Mouse (Mus musculus): ENCODE results near the gene Lrrc51. TPM values are rescaled to one million over a fixed set of nuclear protein-coding genes. Genes with fewer than 3 reads are reported as not detected.

Gene Lrrc51
- total and polyA plus RNA-seq, 2 experiments: 3.3 to 5.2 TPM

GRCm38 (mm10) chr7:101869163-101869500 lies 64.6 kb downstream of the Lrrc51 start:
- 87% methylated on average over 7 of the region's 7 CpGs for WGBS
- H3K79me2 ChIP-seq (ENCODE audit: control insufficient read depth, insufficient read depth, low read length): no peaks in the 10 kb centered on the region
- no peak overlapping the region for H3K4me3 ChIP-seq (ENCODE audit: insufficient read depth, low read depth, low read length)
- H3K9ac ChIP-seq (ENCODE audit: low read depth, low read length): no peak overlapping the region
- DNase-seq (ENCODE audit: extremely low read depth, low read depth, low spot score): no peak
- no peaks in the 10 kb centered on the region for H3K36me3 ChIP-seq (ENCODE audit: control insufficient read depth, insufficient read depth, low read length)
- TF ChIP-seq POLR2A (IDR thresholded peaks at IDR 0.05; ENCODE audit: extremely low read depth, insufficient read depth, low read length): no peak
- TF ChIP-seq CTCF (IDR thresholded peaks at IDR 0.05; ENCODE audit: low read depth, low read length): no peak
- H3K27me3 ChIP-seq (ENCODE audit: control insufficient read depth, insufficient read depth, low read length): no peaks in the 10 kb centered on the region
- no peak overlapping the region for H3K27ac ChIP-seq (replicated peaks; ENCODE audit: insufficient read depth, low read depth, low read length)
- no peaks in the 10 kb centered on the region for H3K4me1 ChIP-seq (ENCODE audit: control insufficient read depth, insufficient read depth, low read length)

GRCm38 (mm10) chr7:101868241-101869162 lies 65.2 kb downstream of the Lrrc51 start:
- no peak overlapping the region for H3K9ac ChIP-seq (ENCODE audit: low read depth, low read length)
- H3K27ac ChIP-seq (replicated peaks; ENCODE audit: insufficient read depth, low read depth, low read length): no peak overlapping the region
- no peaks in the 10 kb centered on the region for H3K79me2 ChIP-seq (ENCODE audit: control insufficient read depth, insufficient read depth, low read length)
- WGBS: 79% methylated on average over 13 of the region's 13 CpGs
- H3K36me3 ChIP-seq (ENCODE audit: control insufficient read depth, insufficient read depth, low read length): no peaks in the 10 kb centered on the region
- H3K4me1 ChIP-seq (ENCODE audit: control insufficient read depth, insufficient read depth, low read length): no peaks in the 10 kb centered on the region
- H3K27me3 ChIP-seq (ENCODE audit: control insufficient read depth, insufficient read depth, low read length): no peaks in the 10 kb centered on the region
- TF ChIP-seq POLR2A (IDR thresholded peaks at IDR 0.05; ENCODE audit: extremely low read depth, insufficient read depth, low read length) (no peak), CTCF (IDR thresholded peaks at IDR 0.05; ENCODE audit: low read depth, low read length) (no peak)
- no peak overlapping the region for H3K4me3 ChIP-seq (ENCODE audit: insufficient read depth, low read depth, low read length)
- DNase-seq (ENCODE audit: extremely low read depth, low read depth, low spot score): no peak

GRCm38 (mm10) chr7:101867482-101867881 lies 66.2 kb downstream of the Lrrc51 start:
- no peak overlapping the region for H3K4me3 ChIP-seq (ENCODE audit: insufficient read depth, low read depth, low read length)
- H3K36me3 ChIP-seq (ENCODE audit: control insufficient read depth, insufficient read depth, low read length): no peaks in the 10 kb centered on the region
- no peaks in the 10 kb centered on the region for H3K27me3 ChIP-seq (ENCODE audit: control insufficient read depth, insufficient read depth, low read length)
- H3K79me2 ChIP-seq (ENCODE audit: control insufficient read depth, insufficient read depth, low read length): no peaks in the 10 kb centered on the region
- DNase-seq (ENCODE audit: extremely low read depth, low read depth, low spot score): no peak
- no peak overlapping the region for H3K9ac ChIP-seq (ENCODE audit: low read depth, low read length)
- TF ChIP-seq CTCF (IDR thresholded peaks at IDR 0.05; ENCODE audit: low read depth, low read length) (no peak), POLR2A (IDR thresholded peaks at IDR 0.05; ENCODE audit: extremely low read depth, insufficient read depth, low read length) (no peak)
- H3K4me1 ChIP-seq (ENCODE audit: control insufficient read depth, insufficient read depth, low read length): no peaks in the 10 kb centered on the region
- 94% methylated on average over 4 of the region's 4 CpGs for WGBS
- H3K27ac ChIP-seq (replicated peaks; ENCODE audit: insufficient read depth, low read depth, low read length): no peak overlapping the region

GRCm38 (mm10) chr7:101866491-101867265 lies 67.0 kb downstream of the Lrrc51 start:
- 90% methylated on average over 11 of the region's 11 CpGs for WGBS
- Histone ChIP-seq H3K27ac (replicated peaks; ENCODE audit: insufficient read depth, low read depth, low read length) (no peak overlapping the region), H3K27me3 (ENCODE audit: control insufficient read depth, insufficient read depth, low read length) (no peaks in the 10 kb centered on the region), H3K4me1 (ENCODE audit: control insufficient read depth, insufficient read depth, low read length) (no peaks in the 10 kb centered on the region), H3K36me3 (ENCODE audit: control insufficient read depth, insufficient read depth, low read length) (no peaks in the 10 kb centered on the region), H3K4me3 (ENCODE audit: insufficient read depth, low read depth, low read length) (no peak overlapping the region), H3K9ac (ENCODE audit: low read depth, low read length) (no peak overlapping the region), H3K79me2 (ENCODE audit: control insufficient read depth, insufficient read depth, low read length) (no peaks in the 10 kb centered on the region)
- DNase-seq (ENCODE audit: extremely low read depth, low read depth, low spot score): no peak
- TF ChIP-seq CTCF (IDR thresholded peaks at IDR 0.05; ENCODE audit: low read depth, low read length): no peak

- Histone ChIP-seq H3K4me3 (ENCODE audit: insufficient read depth, low read depth, low read length) (no peak within 1 kb of the TSS), H3K4me1 (ENCODE audit: control insufficient read depth, insufficient read depth, low read length) (no peaks in the 10 kb centered on the region), H3K27ac (replicated peaks; ENCODE audit: insufficient read depth, low read depth, low read length) (no peak within 1 kb of the TSS), H3K36me3 (ENCODE audit: control insufficient read depth, insufficient read depth, low read length) (no peaks in the 10 kb centered on the region), H3K27me3 (ENCODE audit: control insufficient read depth, insufficient read depth, low read length) (no peaks in the 10 kb centered on the region), H3K79me2 (ENCODE audit: control insufficient read depth, insufficient read depth, low read length) (no peaks in the 10 kb centered on the region), H3K9ac (ENCODE audit: low read depth, low read length) (no peak within 1 kb of the TSS)
- no peak for DNase-seq (ENCODE audit: extremely low read depth, low read depth, low spot score)
- WGBS: 79% methylated on average over 3 of the region's 3 CpGs
- TF ChIP-seq POLR2A (IDR thresholded peaks at IDR 0.05; ENCODE audit: extremely low read depth, insufficient read depth, low read length): no peak
- TF ChIP-seq CTCF (IDR thresholded peaks at IDR 0.05; ENCODE audit: low read depth, low read length): no peak
Measured at GRCm38 (mm10) chr7:101863415-101863814, 70.3 kb downstream of the Lrrc51 start, which contains the start of gene Anapc15. Anapc15 (plus strand) TSS chr7:101863715.

Other genes with a start within 250 kb of the Lrrc51 start
- not detected in 2 replicates for gene Phox2a, start 115.6 kb downstream of the Lrrc51 start, total RNA-seq (2014; rRNA removed)
- gene Phox2a, start 115.6 kb downstream of the Lrrc51 start, polyA plus RNA-seq (2012; rRNA removed): not detected in 2 replicates
- 10.9 and 13.5 TPM in 2 replicates for gene Inppl1, start 95.7 kb downstream of the Lrrc51 start, total RNA-seq (2014; rRNA removed)
- 25.4 and 32.9 TPM in 2 replicates for gene Inppl1, start 95.7 kb downstream of the Lrrc51 start, polyA plus RNA-seq (2012; rRNA removed)
- gene Folr2, start 76.7 kb downstream of the Lrrc51 start, total RNA-seq (2014; rRNA removed): 19.7 and 37.4 TPM in 2 replicates
- gene Folr2, start 76.7 kb downstream of the Lrrc51 start, polyA plus RNA-seq (2012; rRNA removed): 13.3 and 23.1 TPM in 2 replicates
- 16.6 and 17.1 TPM in 2 replicates for gene Anapc15, start 70.2 kb downstream of the Lrrc51 start, total RNA-seq (2014; rRNA removed)
- 27.3 and 31.8 TPM in 2 replicates for gene Anapc15, start 70.2 kb downstream of the Lrrc51 start, polyA plus RNA-seq (2012; rRNA removed)
- 0.20 TPM in 1 of 2 replicates, not detected in the other for gene Folr1, start 63.1 kb downstream of the Lrrc51 start, total RNA-seq (2014; rRNA removed)
- 0.23 TPM in 1 of 2 replicates, not detected in the other for gene Folr1, start 63.1 kb downstream of the Lrrc51 start, polyA plus RNA-seq (2012; rRNA removed)
- 64.1 and 75.7 TPM in 2 replicates for gene Lamtor1, start 28.0 kb downstream of the Lrrc51 start, total RNA-seq (2014; rRNA removed)
- gene Lamtor1, start 28.0 kb downstream of the Lrrc51 start, polyA plus RNA-seq (2012; rRNA removed): 159 and 171 TPM in 2 replicates
- 0.07 TPM in 1 of 2 replicates, not detected in the other for gene Tomt, start 27.5 kb downstream of the Lrrc51 start, total RNA-seq (2014; rRNA removed)
- gene Tomt, start 27.5 kb downstream of the Lrrc51 start, polyA plus RNA-seq (2012; rRNA removed): 0.19 and 0.22 TPM in 2 replicates
- gene Numa1, start 216 bp upstream of the Lrrc51 start, total RNA-seq (2014; rRNA removed): 31.8 and 34.8 TPM in 2 replicates
- 22.2 and 26.7 TPM in 2 replicates for gene Numa1, start 216 bp upstream of the Lrrc51 start, polyA plus RNA-seq (2012; rRNA removed)
- 15.7 TPM in 2 replicates for gene Il18bp, start 84.8 kb upstream of the Lrrc51 start, total RNA-seq (2014; rRNA removed)
- 14.2 and 26.4 TPM in 2 replicates for gene Il18bp, start 84.8 kb upstream of the Lrrc51 start, polyA plus RNA-seq (2012; rRNA removed)
- 16.2 and 17.1 TPM in 2 replicates for gene Rnf121, start 131.6 kb upstream of the Lrrc51 start, total RNA-seq (2014; rRNA removed)
- gene Rnf121, start 131.6 kb upstream of the Lrrc51 start, polyA plus RNA-seq (2012; rRNA removed): 18.3 and 21.1 TPM in 2 replicates
- gene Xndc1, start 131.6 kb upstream of the Lrrc51 start, total RNA-seq (2014; rRNA removed): 4.8 and 4.9 TPM in 2 replicates
- gene Xndc1, start 131.6 kb upstream of the Lrrc51 start, polyA plus RNA-seq (2012; rRNA removed): 3.2 and 5.9 TPM in 2 replicates
- gene Xntrpc, start 131.8 kb upstream of the Lrrc51 start, total RNA-seq (2014; rRNA removed): 0.18 and 0.74 TPM in 2 replicates
- 0.75 and 0.83 TPM in 2 replicates for gene Xntrpc, start 131.8 kb upstream of the Lrrc51 start, polyA plus RNA-seq (2012; rRNA removed)
- gene Trpc2, start 149.2 kb upstream of the Lrrc51 start, total RNA-seq (2014; rRNA removed): 0.09 TPM in 1 of 2 replicates, not detected in the other
- 0.04 TPM in 1 of 2 replicates, not detected in the other for gene Trpc2, start 149.2 kb upstream of the Lrrc51 start, polyA plus RNA-seq (2012; rRNA removed)
- gene Art1, start 167.8 kb upstream of the Lrrc51 start, total RNA-seq (2014; rRNA removed): 0.28 TPM in 1 of 2 replicates, not detected in the other
- not detected in 2 replicates for gene Art1, start 167.8 kb upstream of the Lrrc51 start, polyA plus RNA-seq (2012; rRNA removed)
- gene Art5, start 175.6 kb upstream of the Lrrc51 start, total RNA-seq (2014; rRNA removed): not detected in 2 replicates
- gene Art5, start 175.6 kb upstream of the Lrrc51 start, polyA plus RNA-seq (2012; rRNA removed): not detected in 2 replicates
- gene Chrna10, start 182.9 kb upstream of the Lrrc51 start, total RNA-seq (2014; rRNA removed): not detected in 2 replicates
- gene Chrna10, start 182.9 kb upstream of the Lrrc51 start, polyA plus RNA-seq (2012; rRNA removed): 0.04 TPM in 1 of 2 replicates, not detected in the other